Mouse (Mus musculus) liver, postnatal 0 days (tissue): Measurements from ENCODE around the gene Cd80. TPM values are rescaled to one million over a fixed set of nuclear protein-coding genes. Genes with fewer than 3 reads are reported as not detected.

ENCODE experiments used
- ATAC-seq: fragments of 200-750 bp; cut with Nextera tagmentation; 2 replicates; pipeline ENCODE4 v1.8.0; 2017; ENCODE audit warnings: mild to moderate bottlenecking, moderate library complexity
- DNase-seq: peaks from one replicate; pipeline ENCODE4 v3.0.0-alpha.2; 2016
- H3K27ac ChIP-seq: fragments of 300-500 bp; sonication (generic); 2 replicates; pipeline ENCODE4 v1.5.1; 2014; ENCODE audit warnings: antibody characterized with exemption, moderate library complexity, mild to moderate bottlenecking, low read depth
- H3K27me3 ChIP-seq: fragments of 300-500 bp; sonication (generic); 2 replicates; pipeline ENCODE4 v1.6.1; 2014; ENCODE audit warnings: low read length, control low read depth, mixed read lengths; ENCODE audit not compliant: insufficient read depth
- H3K36me3 ChIP-seq: fragments of 300-500 bp; sonication (generic); replicated peaks from 2 replicates; pipeline ENCODE4 v1.6.1; 2014; ENCODE audit warnings: mild to moderate bottlenecking, control low read depth, low read length, moderate library complexity, mixed read lengths; ENCODE audit not compliant: insufficient read depth
- H3K4me1 ChIP-seq: fragments of 300-500 bp; sonication (generic); 2 replicates; pipeline ENCODE4 v1.6.1; 2014; ENCODE audit warnings: antibody characterized with exemption, mild to moderate bottlenecking, control low read depth; ENCODE audit not compliant: insufficient read depth
- H3K4me2 ChIP-seq: fragments of 300-500 bp; sonication (generic); 2 replicates; pipeline ENCODE4 v1.6.1; 2014; ENCODE audit warnings: low read depth, mild to moderate bottlenecking, low read length, moderate library complexity, mixed read lengths
- H3K4me3 ChIP-seq: fragments of 300-500 bp; sonication (generic); 2 replicates; pipeline ENCODE4 v1.5.1; 2014; ENCODE audit warnings: low read depth, low read length
- H3K9ac ChIP-seq: fragments of 300-500 bp; sonication (generic); replicated peaks from 2 replicates; pipeline ENCODE4 v1.6.1; 2014; ENCODE audit warnings: mild to moderate bottlenecking, moderate library complexity
- H3K9me3 ChIP-seq: fragments of 300-500 bp; sonication (generic); 2 replicates; pipeline ENCODE4 v1.6.1; 2016; ENCODE audit warnings: mild to moderate bottlenecking, control low read depth, low read length, mixed read lengths
- CTCF ChIP-seq: sonication (generic); IDR thresholded peaks from 2 replicates; pipeline ENCODE4 v1.5.1; 2016; ENCODE audit warnings: antibody characterized with exemption, low read depth
- EP300 ChIP-seq: IDR thresholded peaks from 2 replicates; pipeline ENCODE4 v1.6.1; 2016; ENCODE audit warnings: antibody characterized with exemption, low read depth, mild to moderate bottlenecking
- WGBS: fragments of 180-500 bp; shearing (Covaris S2); extraction: QIAGEN DNeasy Blood & Tissue Kit; methylation state at CpG from one replicate; pipeline ENCODE4 v1.1.7; 2014; ENCODE audit not compliant: insufficient replicate concordance; 5-methylcytosine and 5-hydroxymethylcytosine counted together
- polyA plus RNA-seq: library from polyadenylated mRNA; unstranded; fragments of >200 nt; fragmentation: Nextera tagmentation; extraction: Ambion mirVana; gene quantifications from 2 replicates; pipeline ENCODE4 v1.2.1, GENCODE M21; 2015

Cd80 gene
- polyA plus RNA-seq, 1 experiment from 2014 or later = 0.15 TPM

DNA sequence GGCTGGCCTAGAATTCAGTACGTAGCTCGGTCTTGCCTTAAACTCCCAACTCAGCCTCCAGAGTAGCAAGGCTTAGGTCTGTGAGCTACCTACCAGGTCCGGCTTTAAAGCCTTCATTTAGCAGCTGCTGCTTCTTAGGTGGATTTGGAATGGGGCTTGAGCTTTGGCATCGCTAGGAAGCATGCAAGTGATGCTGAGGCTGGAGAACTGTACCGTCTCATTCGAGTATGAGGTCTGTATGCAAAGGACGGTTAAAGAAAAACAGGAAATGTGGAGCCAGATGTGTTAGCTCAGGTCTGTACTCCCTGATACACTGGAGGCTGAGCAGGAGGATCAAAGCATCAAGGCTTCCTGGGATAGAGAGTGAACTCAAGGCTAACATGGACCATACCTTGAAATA is 6.8 kb downstream of the Cd80 start:
- WGBS = 60% methylated on average over 7 of the region's 7 CpGs
- Histone ChIP-seq H3K27ac (peak overlapping the region; percentile 44; the same call in 1 of the 2 replicates), H3K4me3 (no peak overlapping the region), H3K9me3 (no peaks in the 10 kb centered on the region), H3K4me2 (peak overlapping the region; percentile 42; the same call in 1 of the 2 replicates), H3K27me3 (no peaks in the 10 kb centered on the region), H3K36me3 (no peaks in the 10 kb centered on the region), H3K4me1 (peaks cover 13% of the 10 kb centered on the region), H3K9ac (no peak overlapping the region)
- TF ChIP-seq EP300 (no peak), CTCF (no peak)
- no peak for DNase-seq
- ATAC-seq = no peak

- no peak overlapping the region for H3K9ac ChIP-seq
- WGBS = 89% methylated on average over 5 of the region's 5 CpGs
- TF ChIP-seq CTCF = no peak
- no peak for TF ChIP-seq EP300
- ATAC-seq (no peak), DNase-seq (no peak)
- H3K36me3 ChIP-seq = no peaks in the 10 kb centered on the region
- peaks cover 13% of the 10 kb centered on the region for H3K4me1 ChIP-seq
- no peak overlapping the region for H3K4me2 ChIP-seq
- no peaks in the 10 kb centered on the region for H3K9me3 ChIP-seq
- no peaks in the 10 kb centered on the region for H3K27me3 ChIP-seq
- H3K4me3 ChIP-seq = no peak overlapping the region
- no peak overlapping the region for H3K27ac ChIP-seq
These were observed 7.9 kb downstream of the Cd80 start for GRCm38 (mm10) chr16:38463305-38463704.

- no peak overlapping the region for H3K27ac ChIP-seq
These were observed 10.7 kb downstream of the Cd80 start for GRCm38 (mm10) chr16:38466089-38466488.

GRCm38 (mm10) chr16:38467091-38467916 is 11.9 kb downstream of the Cd80 start:
- Histone ChIP-seq H3K27ac (no peak overlapping the region), H3K4me3 (no peak overlapping the region), H3K4me2 (no peak overlapping the region), H3K27me3 (no peaks in the 10 kb centered on the region), H3K9ac (no peak overlapping the region), H3K36me3 (no peaks in the 10 kb centered on the region), H3K9me3 (no peaks in the 10 kb centered on the region), H3K4me1 (peaks cover 5% of the 10 kb centered on the region; the same call in 1 of the 2 replicates)
- ATAC-seq (no peak), DNase-seq (no peak)
- no peak for TF ChIP-seq CTCF
- no peak for TF ChIP-seq EP300
- WGBS = 70% methylated on average over 13 of the region's 13 CpGs

More at GRCm38 (mm10) chr16:38466089-38466488, 10.7 kb downstream of the Cd80 start:
- ATAC-seq (no peak), DNase-seq (no peak)
- 65% methylated on average over 4 of the region's 4 CpGs for WGBS
- no peak overlapping the region for H3K9ac ChIP-seq
- H3K4me3 ChIP-seq = no peak overlapping the region
- H3K36me3 ChIP-seq = no peaks in the 10 kb centered on the region
- no peak overlapping the region for H3K4me2 ChIP-seq
- H3K4me1 ChIP-seq = peaks cover 9% of the 10 kb centered on the region; the same call in 1 of the 2 replicates
- no peaks in the 10 kb centered on the region for H3K27me3 ChIP-seq
- TF ChIP-seq CTCF (no peak), EP300 (no peak)
- H3K9me3 ChIP-seq = no peaks in the 10 kb centered on the region

DNA sequence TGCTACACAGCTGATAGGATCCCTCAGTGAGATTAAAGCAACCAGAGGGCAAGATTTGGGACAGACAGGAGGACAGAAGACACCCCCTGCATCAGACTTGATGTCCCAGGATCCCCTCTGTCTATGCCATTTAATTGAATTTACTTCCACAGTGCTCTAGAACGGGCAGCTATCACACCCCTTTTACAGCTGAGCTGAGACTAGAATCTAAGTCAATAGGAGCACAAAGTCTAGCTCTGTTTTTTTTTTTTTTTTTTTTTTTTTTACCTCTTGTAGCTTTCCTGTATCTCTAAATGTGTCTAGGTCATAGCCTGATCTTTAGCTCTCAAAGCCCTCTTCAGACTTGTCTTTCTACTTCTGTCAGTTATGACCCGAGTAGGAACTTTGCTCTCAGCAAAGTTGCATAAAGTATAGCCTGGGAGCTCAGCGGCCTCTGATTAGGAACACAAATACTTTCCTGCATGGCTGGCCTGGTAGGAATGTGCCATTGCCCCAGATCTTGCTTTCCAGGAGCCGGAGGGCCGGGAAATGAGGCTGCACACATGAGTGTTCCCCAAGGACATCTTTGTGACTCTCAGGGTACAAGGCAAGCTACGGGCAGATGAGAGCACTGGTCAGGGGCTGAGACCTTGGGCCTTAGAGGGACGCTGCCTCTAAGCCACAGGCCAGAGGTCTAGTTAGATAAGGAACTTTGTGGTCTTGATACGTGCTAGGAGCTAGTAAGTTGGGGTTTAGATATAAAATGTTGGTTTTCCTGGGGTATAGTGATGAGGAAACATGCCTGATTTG is 12.8 kb downstream of the Cd80 start:
- Histone ChIP-seq H3K36me3 (no peaks in the 10 kb centered on the region), H3K9ac (no peak overlapping the region), H3K27ac (no peak overlapping the region), H3K9me3 (no peaks in the 10 kb centered on the region), H3K4me2 (no peak overlapping the region), H3K4me3 (no peak overlapping the region), H3K27me3 (no peaks in the 10 kb centered on the region), H3K4me1 (no peaks in the 10 kb centered on the region)
- no peak for ATAC-seq
- 53% methylated on average over 8 of the region's 8 CpGs for WGBS
- no peak for DNase-seq
- TF ChIP-seq EP300 (no peak), CTCF (no peak)

GRCm38 (mm10) chr16:38468706-38469018 is 13.3 kb downstream of the Cd80 start:
- Histone ChIP-seq H3K4me1 (no peaks in the 10 kb centered on the region), H3K9ac (no peak overlapping the region), H3K27ac (no peak overlapping the region), H3K4me2 (no peak overlapping the region), H3K36me3 (no peaks in the 10 kb centered on the region), H3K27me3 (no peaks in the 10 kb centered on the region), H3K4me3 (no peak overlapping the region), H3K9me3 (no peaks in the 10 kb centered on the region)
- ATAC-seq (no peak), DNase-seq (no peak)
- WGBS = 35% methylated on average over 3 of the region's 3 CpGs
- TF ChIP-seq EP300 (no peak), CTCF (0 out of 2 replicates have a peak, but pooled peaks have one; percentile 15)
